Mouse (Mus musculus) hindbrain, embryonic 15.5 days (tissue): ENCODE measurements around the gene Sde2. TPM values are rescaled to one million over a fixed set of nuclear protein-coding genes. Genes with fewer than 3 reads are reported as not detected.

Source experiments
- ATAC-seq: fragments of 200-750 bp; cut with Nextera tagmentation; 2 replicates; pipeline ENCODE4 v1.8.0; 2017; ENCODE audit warnings: low read depth, moderate number of reproducible peaks, moderate TSS enrichment; ENCODE audit not compliant: low FRiP score
- H3K27ac ChIP-seq: fragments of 300-500 bp; sonication (generic); replicated peaks from 2 replicates; pipeline ENCODE4 v1.5.1; 2015; ENCODE audit warnings: mild to moderate bottlenecking, inconsistent platforms
- H3K27me3 ChIP-seq: fragments of 300-500 bp; sonication (generic); 2 replicates; pipeline ENCODE4 v1.6.1; 2015; ENCODE audit warnings: control low read depth, inconsistent platforms
- H3K36me3 ChIP-seq: fragments of 300-500 bp; sonication (generic); 2 replicates; pipeline ENCODE4 v1.6.1; 2015; ENCODE audit warnings: control low read depth, inconsistent platforms
- H3K4me1 ChIP-seq: fragments of 300-500 bp; sonication (generic); replicated peaks from 2 replicates; pipeline ENCODE4 v1.6.1; 2015; ENCODE audit warnings: control low read depth, inconsistent platforms
- H3K4me2 ChIP-seq: fragments of 300-500 bp; sonication (generic); 2 replicates; pipeline ENCODE4 v1.6.1; 2015; ENCODE audit warnings: moderate library complexity, mild to moderate bottlenecking, inconsistent platforms
- H3K4me3 ChIP-seq: fragments of 300-500 bp; sonication (generic); 2 replicates; pipeline ENCODE4 v1.5.1; 2015; ENCODE audit warnings: mild to moderate bottlenecking, inconsistent platforms
- H3K9ac ChIP-seq: fragments of 300-500 bp; sonication (generic); 2 replicates; pipeline ENCODE4 v1.6.1; 2015; ENCODE audit warnings: inconsistent platforms
- H3K9me3 ChIP-seq: fragments of 300-500 bp; sonication (generic); 2 replicates; pipeline ENCODE4 v1.6.1; 2016; ENCODE audit warnings: control low read depth, inconsistent platforms
- WGBS: fragments of 180-500 bp; shearing (Covaris S2); methylation state at CpG from one replicate; pipeline ENCODE4 v1.1.7; 2015; 5-methylcytosine and 5-hydroxymethylcytosine counted together
- polyA plus RNA-seq: library from polyadenylated mRNA; unstranded; fragments of >200 nt; fragmentation: Nextera tagmentation; extraction: Ambion mirVana; gene quantifications from 2 replicates; pipeline ENCODE4 v1.2.1, GENCODE M21; 2015

Gene Sde2
- polyA plus RNA-seq, 1 experiment from 2014 or later, result 29.3 TPM

GRCm38 (mm10) chr1:180912792-180913191, 61.9 kb downstream of the Sde2 start:
- H3K9ac ChIP-seq, result no peak overlapping the region
- H3K27ac ChIP-seq, result no peak overlapping the region
- 89% methylated on average over 5 of the region's 5 CpGs for WGBS
- no peaks in the 10 kb centered on the region for H3K4me1 ChIP-seq
- no peaks in the 10 kb centered on the region for H3K27me3 ChIP-seq
- H3K4me2 ChIP-seq, result no peak overlapping the region
- H3K9me3 ChIP-seq, result no peaks in the 10 kb centered on the region
- ATAC-seq, result no peak
- no peak overlapping the region for H3K4me3 ChIP-seq
- H3K36me3 ChIP-seq, result peaks cover 10% of the 10 kb centered on the region

- Histone ChIP-seq H3K4me2 (no peak overlapping the region), H3K36me3 (0 out of 2 replicates have a peak, but pooled peaks cover under 1% of the 10 kb centered on the region), H3K4me1 (no peaks in the 10 kb centered on the region), H3K27ac (no peak overlapping the region), H3K9ac (no peak overlapping the region), H3K4me3 (no peak overlapping the region), H3K9me3 (no peaks in the 10 kb centered on the region), H3K27me3 (no peaks in the 10 kb centered on the region)
- ATAC-seq, result no peak
- WGBS, result 59% methylated on average over 4 of the region's 4 CpGs
These were observed 62.9 kb downstream of the Sde2 start for GRCm38 (mm10) chr1:180913797-180914196.

- Histone ChIP-seq H3K27ac (no peak overlapping the region), H3K4me3 (no peak overlapping the region), H3K27me3 (no peaks in the 10 kb centered on the region), H3K4me1 (no peaks in the 10 kb centered on the region), H3K36me3 (no peaks in the 10 kb centered on the region), H3K4me2 (no peak overlapping the region), H3K9me3 (no peaks in the 10 kb centered on the region), H3K9ac (no peak overlapping the region)
- 88% methylated on average over 11 of the region's 11 CpGs for WGBS
- no peak for ATAC-seq
These were observed 65.5 kb downstream of the Sde2 start for GRCm38 (mm10) chr1:180916425-180916824.

GRCm38 (mm10) chr1:180917053-180917452, 66.1 kb downstream of the Sde2 start:
- 71% methylated on average over 1 of the region's 1 CpGs for WGBS
- Histone ChIP-seq H3K4me2 (no peak overlapping the region), H3K27ac (no peak overlapping the region), H3K9ac (no peak overlapping the region), H3K4me3 (no peak overlapping the region), H3K9me3 (no peaks in the 10 kb centered on the region), H3K4me1 (no peaks in the 10 kb centered on the region), H3K27me3 (no peaks in the 10 kb centered on the region), H3K36me3 (no peaks in the 10 kb centered on the region)
- no peak for ATAC-seq

Other genes with a start within 250 kb of the Sde2 start
- gene Lin9, start 210.0 kb upstream of the Sde2 start, polyA plus RNA-seq, result 8.9 and 9.5 TPM in 2 replicates
- 0.10 TPM in 1 of 2 replicates, not detected in the other for gene Mixl1, start 154.1 kb upstream of the Sde2 start, polyA plus RNA-seq
- 22.9 and 23.0 TPM in 2 replicates for gene Acbd3, start 125.1 kb upstream of the Sde2 start, polyA plus RNA-seq
- 2,665 and 2,688 TPM in 2 replicates for gene H3f3a, start 37.2 kb upstream of the Sde2 start, polyA plus RNA-seq
- 3.4 TPM in 2 replicates for gene Lefty2, start 42.0 kb downstream of the Sde2 start, polyA plus RNA-seq
- 73.6 and 83.6 TPM in 2 replicates for gene Pycr2, start 53.2 kb downstream of the Sde2 start, polyA plus RNA-seq
- 0.16 and 0.20 TPM in 2 replicates for gene Lefty1, start 83.9 kb downstream of the Sde2 start, polyA plus RNA-seq
- 1.8 and 2.4 TPM in 2 replicates for gene Tmem63a, start 91.2 kb downstream of the Sde2 start, polyA plus RNA-seq
- gene Ephx1, start 169.8 kb downstream of the Sde2 start, polyA plus RNA-seq, result 8.3 and 9.3 TPM in 2 replicates
- gene 9130409I23Rik, start 200.1 kb downstream of the Sde2 start, polyA plus RNA-seq, result 0.10 TPM in 1 of 2 replicates, not detected in the other